Mouse (Mus musculus): ENCODE measurements around the gene Rela.

The Rela gene
- long read RNA-seq, experiment 1, transcript Rela-201 (11 exons, 2,716 nt): major isoform, 36 of 55 reads
- long read RNA-seq, experiment 1, partial matches to known transcripts: 14 of 55 reads
- long read RNA-seq, experiment 1, other reads (novel, unspliced or antisense): 5 of 55 reads
- long read RNA-seq, experiment 2, transcript Rela-201 (11 exons, 2,716 nt): major isoform, 29 of 40 reads
- long read RNA-seq, experiment 2, partial matches to known transcripts: 9 of 40 reads
- long read RNA-seq, experiment 2, other reads (novel, unspliced or antisense): 1 of 40 reads

DNA sequence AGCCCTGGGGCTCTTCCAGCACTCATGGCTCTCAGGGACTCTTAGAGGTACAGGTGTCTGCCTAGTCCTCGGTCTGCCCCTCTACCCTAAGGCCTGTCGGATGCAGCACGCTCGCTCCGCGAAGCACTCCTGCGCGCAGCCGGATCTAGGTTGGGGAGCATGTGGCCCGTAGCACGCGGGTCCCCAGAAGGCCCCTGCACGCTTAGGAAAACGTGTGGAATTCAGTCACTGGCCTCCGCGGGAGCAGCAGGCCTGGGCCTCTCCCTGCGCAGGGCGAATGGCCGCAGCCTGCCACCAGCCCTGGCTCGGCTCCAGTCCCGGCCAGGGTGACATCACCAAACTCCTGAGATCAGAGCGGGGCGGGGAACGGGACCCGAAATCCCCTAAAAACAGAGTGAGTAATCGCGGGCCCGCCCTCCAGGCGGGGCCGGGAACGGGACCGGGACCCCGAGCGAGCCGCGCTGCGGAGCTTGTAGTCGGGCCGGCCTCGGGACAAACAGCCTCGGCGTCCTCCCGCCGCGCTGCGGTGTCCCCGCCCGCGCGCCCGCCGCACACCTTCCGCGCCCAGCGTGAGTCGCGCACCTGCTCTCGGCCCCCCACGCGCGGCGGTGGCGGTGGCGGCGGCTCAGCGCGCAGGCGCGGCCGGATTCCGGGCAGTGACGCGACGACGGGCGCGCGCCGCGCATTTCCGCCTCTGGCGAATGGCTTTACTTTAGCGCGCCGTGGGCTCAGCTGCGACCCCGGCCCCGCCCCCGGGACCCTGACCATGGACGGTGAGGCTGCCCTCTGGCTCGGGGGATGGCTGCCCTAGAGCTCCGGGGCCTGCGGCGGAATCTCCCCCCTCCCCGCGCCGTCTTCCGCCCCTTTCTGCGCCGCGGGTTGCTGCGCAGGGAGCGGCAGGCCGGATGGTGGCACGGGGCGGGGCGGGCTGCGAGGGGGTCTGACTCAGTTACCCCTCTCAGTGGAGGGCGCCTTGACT, at the start of gene Rela:
Rela (plus strand) TSS at position 415 of the 979 bp plus-strand sequence.
- intact Hi-C loops (cut with DNase I): no loop called here

DNA sequence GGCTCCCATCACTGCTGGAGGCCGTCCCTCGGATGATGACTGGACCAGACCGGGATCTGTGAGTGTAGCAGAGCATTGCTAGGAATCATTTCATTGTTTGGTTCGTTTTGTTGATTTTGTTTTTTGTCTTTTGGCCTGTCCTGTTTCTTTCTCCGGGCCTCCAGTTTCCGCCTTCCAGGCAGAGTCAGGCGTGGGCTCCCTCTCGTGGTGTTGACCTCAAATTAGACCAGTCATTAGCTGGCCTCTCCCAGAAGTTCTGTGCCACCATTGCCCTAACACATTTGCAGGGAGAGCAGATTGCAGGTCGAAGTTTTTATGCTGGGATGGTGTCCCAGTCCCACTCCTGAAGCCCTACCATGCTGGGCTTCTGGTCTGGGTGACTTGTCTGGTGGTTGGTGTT, 48.1 kb upstream of the Rela start:
- intact Hi-C loops (cut with DNase I): no loop called here

DNA sequence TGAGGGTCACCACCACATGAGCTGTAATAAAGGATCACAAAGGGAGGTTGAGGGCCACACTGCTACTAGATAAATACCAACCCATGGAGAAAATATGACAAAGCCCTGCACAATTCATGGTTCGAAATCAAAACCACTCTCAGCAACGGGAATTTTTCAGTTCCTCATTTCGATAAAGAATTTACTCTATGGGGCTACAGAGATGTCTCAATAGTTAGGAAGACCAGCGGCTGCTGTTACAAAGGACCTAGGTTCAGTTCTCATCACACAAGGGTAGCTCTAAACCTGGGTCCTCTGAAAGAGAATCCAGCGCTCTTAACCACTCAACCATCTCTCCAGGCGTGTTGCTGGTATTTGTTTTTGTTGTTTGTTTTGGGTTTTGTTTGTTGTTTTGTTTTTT, 45.4 kb upstream of the Rela start:
- intact Hi-C loops (cut with DNase I): no loop called here

DNA sequence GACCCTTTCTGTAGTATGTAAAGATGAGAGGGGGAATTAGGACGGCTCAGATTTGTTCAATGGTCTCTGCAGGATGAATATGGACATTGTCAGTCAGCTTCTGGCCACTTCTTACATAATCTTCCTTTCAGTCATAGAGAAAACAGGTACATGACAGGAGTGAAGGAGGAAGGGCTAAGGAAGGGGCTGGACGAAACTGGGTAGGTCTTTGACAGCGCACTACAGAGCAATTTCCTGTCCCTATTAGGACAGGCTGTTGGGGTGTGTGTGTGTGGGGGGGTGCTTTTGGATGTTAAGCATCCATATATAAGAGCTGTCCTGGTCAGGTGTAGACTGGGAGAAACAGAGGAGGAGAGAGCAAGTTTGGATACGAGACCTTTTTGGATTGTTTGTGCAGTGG, 38.1 kb upstream of the Rela start:
- intact Hi-C loops (cut with DNase I): no loop called here

DNA sequence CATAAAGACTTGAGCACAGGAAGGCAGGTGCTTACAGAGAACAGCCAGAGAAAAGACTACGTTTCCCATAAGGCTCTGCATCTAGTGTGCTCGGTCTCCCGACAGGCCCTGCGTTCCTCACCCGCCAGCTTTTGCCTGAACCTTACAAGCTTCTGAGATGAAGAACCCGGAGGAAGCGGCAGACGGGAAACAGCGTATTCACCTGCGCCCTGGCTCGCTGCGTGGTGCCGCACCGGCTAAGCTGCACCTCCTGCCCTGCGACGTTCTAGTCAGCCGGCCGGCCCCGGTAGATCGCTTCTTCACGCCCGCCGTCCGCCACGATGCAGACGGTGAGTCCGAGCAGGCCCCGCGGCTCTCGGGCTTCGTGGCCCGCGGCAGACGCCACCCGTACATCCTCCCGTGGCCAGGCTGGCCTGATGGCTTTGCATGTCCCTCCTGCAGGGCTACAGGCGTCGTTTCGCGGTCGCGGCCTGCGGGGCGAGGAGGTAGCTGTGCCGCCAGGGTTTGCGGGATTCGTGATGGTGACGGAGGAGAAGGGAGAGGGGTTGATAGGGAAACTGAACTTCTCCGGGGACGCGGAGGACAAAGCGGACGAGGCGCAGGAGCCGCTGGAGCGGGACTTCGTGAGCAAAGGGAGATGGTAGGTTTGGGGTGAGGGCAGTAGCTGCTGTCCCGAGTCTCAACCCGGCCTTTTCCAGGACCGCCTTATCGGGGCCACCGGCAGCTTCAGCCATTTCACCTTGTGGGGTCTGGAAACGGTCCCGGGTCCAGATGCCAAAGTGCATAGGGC, 35.3 kb upstream of the Rela start, which contains the start of gene Rnaseh2c:
Rnaseh2c (plus strand) TSS at position 122 of the 790 bp plus-strand sequence.
- intact Hi-C loops (cut with DNase I): no loop called here

DNA sequence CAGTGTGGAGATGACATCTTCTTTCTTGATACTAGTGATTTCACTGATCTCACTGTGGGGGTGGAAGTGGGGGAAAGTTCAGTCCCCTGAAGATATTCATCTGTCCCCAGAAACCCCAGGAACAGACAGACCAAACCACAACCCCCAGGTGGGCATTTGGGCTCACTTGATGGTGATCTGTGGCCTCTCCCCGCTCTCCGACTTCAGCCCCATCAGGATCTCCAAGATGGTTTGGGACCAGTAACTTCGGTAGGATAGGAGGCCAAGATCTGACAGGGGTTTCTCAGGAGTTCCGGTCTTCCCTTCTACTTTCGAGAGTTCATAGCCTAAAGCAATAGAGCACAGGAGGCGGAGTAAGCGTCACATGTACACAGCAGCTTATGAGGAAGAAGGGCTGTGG, 33.6 kb upstream of the Rela start:
- intact Hi-C loops (cut with DNase I): no loop called here

DNA sequence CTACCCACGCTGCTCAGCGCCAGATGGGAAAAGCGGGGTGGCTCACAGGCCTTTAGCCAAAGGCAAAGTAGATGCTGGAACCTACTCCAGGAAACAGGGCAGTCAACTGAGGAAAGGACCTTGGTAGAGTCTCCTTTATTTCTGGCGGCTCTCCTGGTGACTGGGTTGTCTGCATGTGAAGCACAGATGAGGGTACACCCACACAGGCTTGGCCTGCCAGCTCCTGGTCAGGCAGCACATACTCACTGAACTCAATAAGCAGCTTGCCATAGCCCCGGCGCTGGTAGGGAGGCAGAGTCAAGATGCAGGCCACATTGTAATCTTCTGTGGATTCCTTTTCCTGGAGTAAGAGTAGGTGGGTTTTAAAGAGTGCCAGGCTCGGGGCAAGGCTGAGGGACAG, 32.2 kb upstream of the Rela start:
- intact Hi-C loops (cut with DNase I): no loop called here

DNA sequence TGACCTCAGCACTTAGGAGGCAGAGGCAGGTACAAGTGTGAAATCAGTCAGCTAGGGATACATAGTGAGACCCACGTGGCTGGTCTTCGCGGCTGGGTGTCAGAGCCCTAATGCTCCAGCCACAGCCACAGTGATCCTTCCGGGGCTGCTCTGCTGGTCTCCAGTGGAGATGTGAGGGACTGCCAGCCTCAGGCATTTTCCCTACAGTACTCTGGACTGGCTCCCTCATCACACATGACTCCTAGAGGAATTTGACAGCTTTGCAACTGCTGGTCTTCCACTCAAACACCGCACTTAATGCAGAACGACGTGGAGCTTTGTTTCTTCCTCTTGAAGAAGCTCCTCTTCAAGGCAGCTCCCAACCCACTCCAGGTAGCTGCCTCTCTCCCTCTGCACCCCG, 31.1 kb upstream of the Rela start:
- intact Hi-C loops (cut with DNase I): no loop called here

DNA sequence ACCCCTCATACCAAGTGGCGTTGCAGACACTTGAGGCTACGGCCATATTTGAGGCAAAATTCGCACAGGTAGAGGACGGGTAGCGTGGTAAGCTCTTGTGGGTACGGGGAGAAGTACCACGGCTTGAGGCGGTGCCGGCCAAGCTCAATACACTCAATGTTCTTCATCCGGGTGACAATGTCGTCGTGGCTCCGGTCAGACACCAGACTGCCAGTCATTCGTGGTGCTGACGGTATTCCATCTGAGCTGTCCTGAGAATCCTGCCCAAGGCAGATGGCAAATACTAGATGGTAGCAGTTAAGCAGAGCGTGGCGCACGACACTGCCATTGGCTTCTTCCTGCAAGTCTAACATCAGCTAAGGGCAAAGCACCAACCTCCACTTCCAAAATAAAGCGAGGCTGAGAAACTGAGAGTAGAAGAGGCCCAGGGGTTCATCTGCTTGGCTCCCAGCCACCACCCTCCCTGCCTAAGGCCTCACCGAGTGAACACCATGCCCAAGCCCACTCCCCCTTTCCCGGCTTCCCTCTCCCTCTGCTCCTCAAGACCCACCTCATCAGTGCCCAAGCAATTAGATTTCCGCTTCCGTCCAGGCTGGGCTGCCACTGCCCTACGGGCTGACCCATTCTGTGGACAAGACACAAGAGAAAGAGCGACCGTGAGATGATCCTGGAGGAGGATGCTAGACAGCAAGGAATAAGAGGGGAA, 29.4 kb upstream of the Rela start:
- intact Hi-C loops (cut with DNase I): no loop called here

DNA sequence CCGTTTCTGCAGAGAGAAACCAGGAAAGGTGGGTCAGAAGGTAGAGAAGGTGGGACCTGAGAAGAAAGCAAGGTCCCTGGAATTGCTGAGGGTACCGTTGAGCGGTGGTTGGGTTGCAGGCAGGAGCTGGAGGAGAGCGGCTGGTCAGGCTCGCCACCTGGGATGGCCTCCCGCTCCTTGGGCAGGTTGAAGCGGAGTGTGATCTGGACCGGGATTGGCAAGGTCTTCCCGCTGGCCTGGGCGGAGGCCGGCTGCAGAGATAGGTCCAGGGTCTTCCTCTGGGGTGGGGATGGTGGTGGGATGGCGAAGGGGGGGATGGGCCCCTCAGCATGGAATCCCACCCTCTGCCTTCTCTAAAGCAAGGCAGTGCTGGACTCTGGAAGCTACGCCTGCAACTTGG, 28.6 kb upstream of the Rela start:
- intact Hi-C loops (cut with DNase I): no loop called here

DNA sequence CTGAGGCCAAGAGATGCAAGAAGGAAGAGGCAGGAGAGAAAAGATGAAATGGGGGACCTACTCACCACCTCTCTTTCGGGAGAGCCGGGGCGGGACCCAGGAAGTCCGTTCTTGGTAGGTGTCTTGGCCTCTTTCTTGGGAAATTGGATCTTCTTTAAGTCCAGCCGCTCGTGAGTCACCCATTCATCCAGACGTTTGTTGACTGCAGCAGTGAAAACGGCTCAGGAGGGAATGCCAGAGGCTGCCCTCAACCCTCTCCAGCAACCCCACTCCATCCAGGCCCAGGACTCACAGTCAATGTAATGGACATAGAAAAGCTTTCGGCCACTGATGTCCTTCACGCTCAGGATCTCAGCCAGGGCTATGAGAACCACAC, 28.1 kb upstream of the Rela start:
- intact Hi-C loops (cut with DNase I): no loop called here

DNA sequence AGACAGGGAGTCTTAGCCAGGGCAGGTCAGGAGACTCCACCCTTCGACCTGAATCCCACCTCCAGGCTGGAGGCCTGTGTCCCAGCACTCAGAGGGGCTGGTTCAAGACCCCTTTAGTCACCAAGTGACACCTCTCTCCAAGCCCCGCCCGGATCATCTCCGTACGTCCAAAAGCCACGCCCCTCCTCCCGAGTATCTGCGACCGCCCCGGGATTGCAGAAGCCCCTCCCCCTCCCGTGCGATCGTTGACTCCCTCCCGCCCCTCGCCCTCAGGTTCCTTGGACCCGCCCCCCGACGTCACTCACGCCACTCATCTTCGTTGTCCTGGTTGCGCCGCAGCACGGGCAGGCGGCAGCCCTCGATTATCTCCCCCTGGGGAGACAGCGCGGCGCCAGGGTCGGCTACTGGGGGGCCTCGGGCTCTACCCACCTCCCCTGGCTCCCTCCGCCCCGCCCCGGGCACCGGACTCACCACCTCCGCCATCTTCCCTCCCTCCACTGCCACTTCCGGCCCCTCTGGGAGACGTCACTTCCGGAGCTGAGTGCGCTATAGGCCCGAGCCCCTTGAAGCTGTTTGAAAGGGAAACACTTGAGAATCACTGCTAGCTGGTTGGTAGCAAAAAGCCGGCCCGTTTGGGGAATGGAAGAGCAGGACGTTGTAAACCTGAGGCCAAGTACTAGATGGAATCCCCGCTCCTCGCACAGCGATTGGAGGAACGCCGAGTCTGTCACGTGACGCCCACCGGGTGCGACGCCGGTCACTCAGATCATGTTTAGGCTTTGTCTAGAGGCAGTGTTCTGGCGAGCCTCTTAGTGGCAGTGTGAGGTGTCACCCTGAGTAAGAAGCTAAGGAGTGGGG, 27.5 kb upstream of the Rela start, which contains the start of gene Kat5:
Kat5 (minus strand) TSS at position 691 of the 858 bp plus-strand sequence.
- intact Hi-C loops (cut with DNase I): no loop called here

DNA sequence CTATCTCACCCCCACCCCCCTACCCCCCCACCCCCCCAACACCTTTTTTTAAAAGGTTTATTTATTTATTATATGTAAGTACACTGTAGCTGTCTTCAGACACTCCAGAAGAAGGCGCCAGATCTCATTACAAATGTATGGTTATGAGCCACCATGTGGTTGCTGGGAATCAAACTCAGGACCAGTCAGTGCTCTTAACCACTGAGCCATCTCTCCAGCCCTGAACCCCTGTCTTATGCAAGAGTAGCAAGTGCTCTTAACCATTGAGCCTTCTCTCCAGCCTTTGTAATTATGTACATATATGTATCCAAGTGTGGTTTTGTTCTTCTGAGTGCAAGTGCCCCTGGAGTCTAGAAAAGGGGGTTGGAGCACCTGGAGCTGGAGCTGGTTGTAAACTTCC, 25.3 kb upstream of the Rela start:
- intact Hi-C loops (cut with DNase I): no loop called here

DNA sequence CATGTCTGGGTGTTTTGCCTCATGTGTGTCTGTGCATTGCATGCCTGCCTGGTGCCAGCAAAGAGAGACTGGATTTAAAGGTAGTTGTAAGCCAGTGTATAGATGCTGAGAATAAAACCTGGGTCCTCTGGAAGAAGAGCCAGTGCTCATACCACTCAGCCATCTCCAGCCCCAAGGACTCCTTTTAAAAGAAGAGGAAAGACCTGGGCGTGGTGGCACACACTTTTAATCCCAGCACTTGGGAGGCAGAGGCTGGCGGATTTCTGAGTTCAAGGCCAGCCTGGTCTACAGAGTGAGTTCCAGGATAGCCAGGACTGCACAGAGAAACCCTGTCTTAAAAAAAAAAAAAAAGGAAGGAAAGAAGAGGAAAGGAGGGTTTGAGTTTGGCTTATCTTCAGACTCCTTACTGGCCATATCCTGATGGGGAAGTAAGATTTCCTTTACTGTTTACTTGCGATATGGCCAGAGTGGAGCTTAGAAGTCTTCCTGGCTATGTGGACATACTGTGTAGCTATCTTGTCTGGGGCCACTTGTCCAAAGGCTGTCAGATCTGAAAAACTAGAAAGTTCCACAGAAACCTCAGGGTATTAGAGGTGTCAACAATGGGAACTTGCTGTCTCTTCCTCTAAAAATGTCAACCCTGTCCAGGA, 24.4 kb upstream of the Rela start:
- intact Hi-C loops (cut with DNase I): no loop called here

DNA sequence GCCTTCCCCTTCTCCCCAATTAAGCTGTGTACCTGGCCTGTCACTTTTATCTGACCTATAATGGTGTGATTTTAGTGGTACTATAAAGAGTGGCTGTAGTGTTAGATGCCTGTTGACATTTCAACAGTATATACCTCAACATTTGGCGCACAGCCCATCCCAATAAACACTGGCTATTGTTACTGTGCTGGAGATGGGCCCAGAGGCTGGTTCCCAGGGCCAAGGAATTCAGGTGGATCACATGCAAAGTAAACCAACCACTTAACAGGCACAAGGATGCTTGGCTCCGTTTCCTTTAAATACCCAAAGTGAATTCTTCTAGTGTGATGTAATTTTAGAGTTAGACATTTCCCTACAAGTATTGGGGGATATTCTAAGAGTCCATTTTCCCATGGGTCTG, 22.3 kb upstream of the Rela start:
- intact Hi-C loops (cut with DNase I): no loop called here

DNA sequence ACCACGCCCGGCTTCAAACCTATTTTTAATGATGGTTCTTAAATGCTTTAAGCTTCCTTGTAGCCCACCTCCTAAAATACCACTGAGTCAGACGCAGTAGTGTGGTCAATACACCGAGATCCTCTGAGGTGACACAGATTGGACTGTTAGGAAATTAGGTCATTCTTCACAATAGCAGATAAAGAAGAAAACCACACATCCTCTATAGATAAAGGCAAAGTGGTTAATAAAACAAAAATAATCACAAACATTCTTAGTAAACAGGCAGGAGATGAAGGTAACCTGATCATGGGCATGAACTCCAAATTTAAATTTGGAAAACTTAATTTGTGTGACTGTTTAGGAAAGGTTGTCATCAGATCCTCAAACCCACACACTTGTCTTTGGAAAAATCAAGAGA, 17.3 kb upstream of the Rela start:
- intact Hi-C loops (cut with DNase I): no loop called here

DNA sequence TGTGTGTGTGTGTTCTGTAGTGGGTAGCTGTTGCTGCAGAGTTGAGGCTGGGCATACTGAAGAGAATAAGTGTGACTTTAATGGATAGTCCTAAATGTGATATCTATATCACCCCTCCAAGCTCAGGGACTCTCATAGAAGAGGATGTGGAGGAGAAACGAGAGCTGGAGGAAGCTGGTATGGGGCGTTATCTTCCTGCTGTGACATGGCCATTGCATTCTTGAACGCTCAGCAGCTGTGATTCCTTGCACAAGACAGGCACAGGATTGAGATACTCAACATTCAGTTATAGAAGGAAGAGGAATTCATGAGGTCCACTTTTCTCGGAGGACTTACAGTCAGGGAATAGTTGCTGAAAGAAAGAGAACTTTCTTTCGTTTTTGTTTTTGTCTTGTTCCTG, 15.4 kb upstream of the Rela start:
- intact Hi-C loops (cut with DNase I): no loop called here

DNA sequence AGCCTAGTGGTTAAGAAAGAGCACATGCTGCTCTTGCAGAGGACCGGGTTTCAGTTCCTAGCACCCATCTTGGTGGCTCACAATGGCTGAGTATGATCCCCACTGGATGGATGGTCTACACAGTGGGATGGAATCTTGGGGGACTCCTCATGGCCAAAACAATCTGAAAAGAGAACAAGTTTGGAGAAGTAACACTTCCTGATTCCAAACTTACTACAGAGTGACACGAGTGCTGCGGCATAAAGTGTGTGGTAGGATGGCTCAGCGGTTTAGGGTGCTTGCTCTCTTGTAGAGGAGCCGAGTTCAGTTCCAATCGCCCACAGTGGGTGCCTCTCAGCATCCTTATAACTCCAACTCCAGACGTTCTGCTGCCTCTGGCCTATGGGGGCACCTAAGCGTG, 12.0 kb upstream of the Rela start:
- intact Hi-C loops (cut with DNase I): no loop called here

DNA sequence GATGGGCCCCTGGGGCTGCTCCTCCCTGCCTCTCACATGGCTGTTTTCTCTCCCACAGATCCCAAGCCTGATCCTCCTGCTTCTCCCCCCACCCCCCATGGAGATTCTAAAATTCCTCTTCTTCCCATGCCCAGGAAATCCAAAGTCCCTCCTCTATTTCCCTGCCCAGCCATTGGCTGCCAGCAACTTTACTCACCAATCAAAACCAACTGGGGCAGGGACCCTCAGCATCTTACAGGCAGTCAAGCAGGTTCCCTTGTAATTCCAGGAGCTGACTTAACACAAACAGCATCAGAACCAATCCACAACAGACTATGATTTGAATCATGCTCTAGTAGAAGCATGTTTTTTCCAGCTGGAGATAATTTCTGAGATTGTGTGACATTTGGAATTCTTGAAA, 7.4 kb upstream of the Rela start:
- intact Hi-C loops (cut with DNase I): no loop called here

DNA sequence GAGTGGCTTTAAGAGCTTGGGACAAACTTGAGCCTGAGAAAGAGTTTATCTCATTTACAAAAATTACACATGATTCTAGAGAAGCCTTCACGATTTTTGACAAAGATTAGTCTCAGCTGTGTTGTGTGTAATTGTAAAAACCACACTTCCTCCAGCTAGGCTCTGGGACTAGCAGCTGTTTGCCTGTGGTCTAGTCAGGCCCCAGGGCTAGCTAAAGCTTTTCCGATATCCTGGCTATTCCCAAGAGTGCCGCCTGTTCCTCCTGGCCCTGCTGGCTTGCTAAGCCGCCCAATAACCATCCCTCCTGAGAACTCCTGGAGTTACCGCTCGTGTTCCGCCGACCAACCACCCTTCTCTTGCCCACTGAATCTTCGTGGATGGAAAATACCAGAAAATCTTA, 5.2 kb upstream of the Rela start:
- intact Hi-C loops (cut with DNase I): no loop called here

Data from adrenal gland (tissue).